ENCODE assay signal across 20 mouse cellular contexts in the genomic region with DNA sequence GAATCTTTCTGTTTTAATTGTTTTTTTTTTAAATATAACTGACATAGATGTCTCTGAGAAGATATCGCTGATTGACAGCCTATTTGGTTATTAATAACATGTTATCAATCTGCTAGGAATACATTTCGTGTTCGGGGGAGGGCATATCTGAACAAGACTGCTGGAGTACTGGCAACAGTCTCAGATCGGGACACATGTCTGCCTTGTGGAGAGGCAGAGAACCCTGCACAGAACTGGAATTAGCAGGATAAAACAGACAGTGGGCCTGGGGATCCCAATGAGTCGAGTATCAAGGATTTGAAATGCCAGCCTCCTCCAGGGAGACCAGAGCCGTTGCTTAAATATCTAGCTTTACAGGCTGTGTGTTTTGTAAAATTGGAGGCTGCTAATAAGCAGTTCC.
"Had no signal": no experiment of that assay in that cellular context is flagged by ENCODE, and none has a peak within 500 bp of the region (broad histone marks: within the 10 kb centered on the region; RNA-seq: fewer than 3 reads in every experiment).

No protein-coding gene starts in this region.

- H3K4me1 ChIP-seq: limb, embryonic 12.5 days; limb, embryonic 15.5 days; midbrain, embryonic 12.5 days had no signal

- H3K4me3 ChIP-seq: limb, embryonic 12.5 days; limb, embryonic 15.5 days; midbrain, embryonic 12.5 days; myocyte; neural tube, embryonic 13.5 days had no signal

- H3K4me2 ChIP-seq: limb, embryonic 12.5 days; limb, embryonic 15.5 days; liver, embryonic 11.5 days; lung, embryonic 14.5 days; midbrain, embryonic 12.5 days; neural tube, embryonic 13.5 days had no signal

- H3K9ac ChIP-seq: limb, embryonic 12.5 days; limb, embryonic 15.5 days; liver, embryonic 14.5 days; liver, postnatal 0 days; lung, embryonic 14.5 days; midbrain, embryonic 12.5 days; neural tube, embryonic 13.5 days had no signal

- DNase-seq: kidney, adult 18-20 months; kidney, adult 9 months; kidney, postnatal 14 days; kidney, postnatal 4 days; left cerebral cortex, postnatal 4 days; liver, postnatal 0 days; lung, embryonic 14.5 days; lung, postnatal 4 days; thymus, adult 2 months; thymus, postnatal 14 days; thymus, postnatal 4 days had no signal

- H3K36me3 ChIP-seq: limb, embryonic 12.5 days; limb, embryonic 15.5 days; midbrain, embryonic 12.5 days; neural tube, embryonic 13.5 days had no signal

- H3K27me3 ChIP-seq: limb, embryonic 12.5 days; limb, embryonic 15.5 days; midbrain, embryonic 12.5 days; neural tube, embryonic 13.5 days had no signal

- ATAC-seq: liver, postnatal 0 days; lung, postnatal 0 days; midbrain, embryonic 16.5 days had no signal

- H3K27ac ChIP-seq: limb, embryonic 12.5 days; limb, embryonic 15.5 days; liver, embryonic 14.5 days; midbrain, embryonic 12.5 days; neural tube, embryonic 13.5 days had no signal

- H3K9me3 ChIP-seq: limb, embryonic 12.5 days; limb, embryonic 15.5 days; neural tube, embryonic 13.5 days had no signal
